Mouse (Mus musculus): ENCODE results near the gene Map3k3. TPM values are rescaled to one million over a fixed set of nuclear protein-coding genes. Genes with fewer than 3 reads are reported as not detected.

Map3k3 gene
- 19.5 and 20.8 TPM in 2 replicates for polyA plus RNA-seq (2014; fragmentation: Nextera tagmentation; extraction: Ambion mirVana)

DNA sequence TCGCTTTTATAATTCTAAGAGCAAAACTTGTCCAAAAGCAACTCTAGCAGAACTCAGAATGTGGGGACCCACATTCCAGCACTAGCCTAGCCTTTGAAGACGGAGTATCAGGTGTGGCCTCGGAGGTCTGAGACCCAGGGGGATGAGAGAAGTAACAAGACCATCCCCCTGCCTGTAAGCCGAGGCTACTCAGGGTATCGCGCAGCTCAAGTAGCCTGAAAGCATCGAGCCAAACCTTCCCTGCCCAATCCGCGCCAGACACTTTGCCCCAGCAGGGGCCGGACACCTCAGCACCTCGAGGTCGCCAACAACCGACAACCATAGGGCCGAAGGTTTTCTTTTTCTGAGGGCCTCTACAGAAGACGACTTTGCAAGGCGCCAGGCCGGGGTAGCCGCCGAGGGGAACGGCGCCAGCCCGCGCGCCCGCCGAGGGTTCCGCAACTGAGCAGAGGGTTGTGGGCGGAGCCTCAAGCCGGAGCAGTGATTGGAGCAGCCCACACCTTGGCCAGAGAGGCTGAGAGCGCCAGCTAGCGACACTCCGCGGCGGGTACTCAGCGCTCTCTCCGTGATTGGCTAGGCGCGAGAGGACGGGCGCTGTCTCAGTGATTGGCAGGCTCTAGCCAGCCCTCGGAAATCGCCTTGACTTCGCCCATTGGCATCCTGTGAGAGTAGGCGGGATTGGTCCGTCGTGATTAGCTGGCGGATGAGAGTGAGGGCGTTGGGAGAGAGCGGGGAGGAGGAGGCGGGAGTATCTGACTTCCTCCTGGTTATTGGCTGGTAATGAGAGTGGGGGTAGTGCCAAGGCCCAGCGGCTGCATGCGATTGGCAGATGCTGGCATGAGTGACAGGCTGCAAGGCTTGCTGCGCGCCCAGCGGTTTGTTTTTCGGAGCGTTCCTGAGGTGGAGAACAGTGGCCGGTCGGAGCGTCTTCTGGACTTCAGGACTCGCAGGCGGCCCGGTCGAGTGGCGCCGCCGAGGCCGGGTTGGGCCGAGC is at the start of gene Map3k3:
Map3k3 (plus strand) TSS at position 906 of the 994 bp plus-strand sequence.
- Histone ChIP-seq H3K4me1 (ENCODE audit: control insufficient read depth, insufficient read depth, low read length) (peaks cover 4% of the 10 kb centered on the region; the same call in 1 of the 2 replicates), H3K27me3 (ENCODE audit: control insufficient read depth, insufficient read depth, low read length) (no peaks in the 10 kb centered on the region), H3K9me3 (ENCODE audit: control insufficient read depth, low read length) (no peaks in the 10 kb centered on the region), H3K9ac (ENCODE audit: low read length) (peak within 1 kb of the TSS; percentile 87), H3K4me2 (ENCODE audit: low read depth) (peak within 1 kb of the TSS; percentile 70), H3K36me3 (ENCODE audit: control insufficient read depth, insufficient read depth, low read length) (no peaks in the 10 kb centered on the region), H3K27ac (ENCODE audit: low read depth, low read length) (peak within 1 kb of the TSS; percentile 97), H3K4me3 (ENCODE audit: low read depth, low read length) (peak within 1 kb of the TSS; percentile 96)
- WGBS = under 1% methylated on average over 69 of the region's 69 CpGs
- ATAC-seq (ENCODE audit: insufficient read depth, low FRiP score, low TSS enrichment) (peak; percentile 99), DNase-seq (ENCODE audit: low spot score) (peak; percentile 98)

DNA sequence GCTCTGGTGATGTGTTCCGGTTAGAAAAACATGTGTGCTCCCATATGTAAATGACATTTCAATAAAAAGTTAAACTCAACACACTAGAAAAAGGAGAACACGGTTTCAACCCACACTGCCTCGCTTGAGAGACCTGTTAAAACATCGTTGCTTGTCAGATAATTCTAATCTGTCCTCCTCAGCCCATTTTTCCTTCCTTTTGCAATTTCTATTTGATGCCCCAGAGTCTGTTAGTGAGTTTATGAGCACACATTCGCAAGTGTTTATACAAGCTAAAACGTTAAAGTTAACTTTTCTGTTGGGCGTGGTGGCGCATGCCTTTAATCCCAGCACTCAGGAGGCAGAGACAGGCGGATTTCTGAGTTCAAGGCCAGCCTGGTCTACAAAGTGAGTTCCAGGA is 49.4 kb upstream of the Map3k3 start:
- DNase-seq (ENCODE audit: low spot score) (no peak), ATAC-seq (ENCODE audit: insufficient read depth, low FRiP score, low TSS enrichment) (no peak)
- Histone ChIP-seq H3K27me3 (ENCODE audit: control insufficient read depth, insufficient read depth, low read length) (no peaks in the 10 kb centered on the region), H3K4me1 (ENCODE audit: control insufficient read depth, insufficient read depth, low read length) (peaks cover 6% of the 10 kb centered on the region), H3K4me2 (ENCODE audit: low read depth) (no peak overlapping the region), H3K9me3 (ENCODE audit: control insufficient read depth, low read length) (no peaks in the 10 kb centered on the region), H3K4me3 (ENCODE audit: low read depth, low read length) (no peak overlapping the region), H3K36me3 (ENCODE audit: control insufficient read depth, insufficient read depth, low read length) (no peaks in the 10 kb centered on the region), H3K27ac (ENCODE audit: low read depth, low read length) (no peak overlapping the region), H3K9ac (ENCODE audit: low read length) (no peak overlapping the region)
- 92% methylated on average over 9 of the region's 9 CpGs for WGBS

DNA sequence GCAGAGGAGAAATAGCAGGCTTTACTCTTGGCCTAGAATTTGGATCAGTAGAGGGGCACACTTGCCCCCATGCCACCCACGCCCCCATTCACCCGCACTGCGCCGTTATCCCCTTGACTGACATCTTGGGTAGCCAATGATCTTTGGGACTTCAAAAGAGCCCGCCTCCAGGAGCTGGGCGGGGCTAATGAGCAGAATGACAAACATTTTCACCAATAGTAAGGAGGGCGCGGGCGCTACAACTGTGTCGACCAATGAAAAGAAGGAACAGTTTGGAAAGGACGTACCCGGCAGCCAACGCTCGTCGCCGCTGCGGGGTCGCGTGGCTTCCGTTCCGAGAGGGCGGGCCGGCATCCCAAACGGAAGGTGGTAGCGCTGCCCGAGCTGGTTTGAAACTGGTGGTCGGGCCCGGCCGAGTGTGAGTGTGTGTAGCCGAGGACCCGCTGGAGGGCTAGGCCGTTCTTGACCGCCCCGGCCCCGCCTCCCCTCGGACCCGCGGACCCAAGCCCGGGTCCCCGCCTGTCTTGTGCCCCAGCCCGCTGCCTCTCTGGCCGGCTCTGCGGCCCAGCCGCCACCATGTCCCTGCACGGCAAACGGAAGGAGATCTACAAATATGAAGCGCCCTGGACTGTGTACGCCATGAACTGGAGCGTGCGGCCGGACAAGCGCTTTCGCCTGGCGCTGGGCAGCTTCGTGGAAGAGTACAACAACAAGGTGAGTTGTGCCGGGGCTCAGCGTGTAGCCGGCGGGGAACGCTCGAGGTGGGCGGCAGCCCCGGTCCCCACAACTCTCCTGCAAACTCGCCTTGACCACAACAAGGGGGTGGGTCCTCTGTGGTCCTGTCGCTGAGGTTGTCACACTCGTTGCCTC is 47.6 kb upstream of the Map3k3 start, which contains the start of gene Dcaf7:
Dcaf7 (plus strand) TSS at position 325 of the 870 bp plus-strand sequence.
- Histone ChIP-seq H3K9me3 (ENCODE audit: control insufficient read depth, low read length) (no peaks in the 10 kb centered on the region), H3K4me1 (ENCODE audit: control insufficient read depth, insufficient read depth, low read length) (peaks cover 6% of the 10 kb centered on the region), H3K27ac (ENCODE audit: low read depth, low read length) (peak within 1 kb of the TSS; percentile 78), H3K27me3 (ENCODE audit: control insufficient read depth, insufficient read depth, low read length) (no peaks in the 10 kb centered on the region), H3K9ac (ENCODE audit: low read length) (peak within 1 kb of the TSS; percentile 84), H3K4me2 (ENCODE audit: low read depth) (peak within 1 kb of the TSS; percentile 84), H3K36me3 (ENCODE audit: control insufficient read depth, insufficient read depth, low read length) (no peaks in the 10 kb centered on the region), H3K4me3 (ENCODE audit: low read depth, low read length) (peak within 1 kb of the TSS; percentile 100)
- DNase-seq (ENCODE audit: low spot score) = peak; percentile 99
- WGBS = under 1% methylated on average over 65 of the region's 66 CpGs
- peak; percentile 99 for ATAC-seq (ENCODE audit: insufficient read depth, low FRiP score, low TSS enrichment)

DNA sequence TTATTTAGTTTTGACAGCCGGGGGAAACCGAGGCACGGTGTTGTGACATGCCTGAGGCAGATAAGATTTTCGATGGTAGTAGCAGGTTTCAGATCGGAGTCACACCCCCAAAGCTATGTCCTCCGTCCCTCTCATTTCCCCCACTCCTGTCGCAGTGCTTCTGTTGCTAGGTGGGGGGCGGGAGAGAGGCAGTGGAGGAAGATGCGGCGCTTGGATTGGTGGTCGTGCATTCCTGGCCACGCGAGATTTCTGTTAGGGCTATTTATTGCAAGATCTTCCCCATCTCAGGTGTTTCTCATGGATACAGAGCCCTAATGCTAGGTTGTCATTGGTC is 47.0 kb upstream of the Map3k3 start:
- Histone ChIP-seq H3K9ac (ENCODE audit: low read length) (peak overlapping the region; percentile 84), H3K4me2 (ENCODE audit: low read depth) (peak overlapping the region; percentile 84), H3K4me3 (ENCODE audit: low read depth, low read length) (peak overlapping the region; percentile 100), H3K9me3 (ENCODE audit: control insufficient read depth, low read length) (no peaks in the 10 kb centered on the region), H3K27ac (ENCODE audit: low read depth, low read length) (peak overlapping the region; percentile 78), H3K27me3 (ENCODE audit: control insufficient read depth, insufficient read depth, low read length) (no peaks in the 10 kb centered on the region), H3K36me3 (ENCODE audit: control insufficient read depth, insufficient read depth, low read length) (no peaks in the 10 kb centered on the region), H3K4me1 (ENCODE audit: control insufficient read depth, insufficient read depth, low read length) (peaks cover 6% of the 10 kb centered on the region)
- ATAC-seq (ENCODE audit: insufficient read depth, low FRiP score, low TSS enrichment) (peak; percentile 21; the same call in 1 of the 2 replicates), DNase-seq (ENCODE audit: low spot score) (peak; percentile 65)
- under 1% methylated on average over 13 of the region's 13 CpGs for WGBS

DNA sequence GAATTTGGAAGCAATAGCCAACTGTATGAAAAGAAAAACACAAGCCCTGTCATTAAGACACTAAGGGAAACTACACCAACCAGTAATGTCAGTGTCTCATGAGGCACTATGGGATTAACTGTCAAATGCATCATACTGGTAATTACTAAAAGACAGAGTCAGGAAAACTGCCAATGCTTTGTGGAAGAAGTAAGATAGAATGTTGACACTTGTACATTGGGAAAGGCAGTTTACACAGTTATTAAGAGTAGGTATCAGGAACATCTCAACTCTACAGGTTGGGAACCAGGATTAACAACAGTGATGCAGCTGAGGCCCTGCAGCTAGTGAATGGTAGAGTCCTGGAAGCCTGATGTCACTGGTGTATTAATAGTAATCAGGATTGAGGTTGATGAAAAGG is 40.1 kb upstream of the Map3k3 start:
- Histone ChIP-seq H3K9me3 (ENCODE audit: control insufficient read depth, low read length) (no peaks in the 10 kb centered on the region), H3K27ac (ENCODE audit: low read depth, low read length) (no peak overlapping the region), H3K27me3 (ENCODE audit: control insufficient read depth, insufficient read depth, low read length) (no peaks in the 10 kb centered on the region), H3K4me1 (ENCODE audit: control insufficient read depth, insufficient read depth, low read length) (no peaks in the 10 kb centered on the region), H3K9ac (ENCODE audit: low read length) (no peak overlapping the region), H3K4me3 (ENCODE audit: low read depth, low read length) (no peak overlapping the region), H3K36me3 (ENCODE audit: control insufficient read depth, insufficient read depth, low read length) (peaks cover 5% of the 10 kb centered on the region), H3K4me2 (ENCODE audit: low read depth) (no peak overlapping the region)
- DNase-seq (ENCODE audit: low spot score) (no peak), ATAC-seq (ENCODE audit: insufficient read depth, low FRiP score, low TSS enrichment) (no peak)

DNA sequence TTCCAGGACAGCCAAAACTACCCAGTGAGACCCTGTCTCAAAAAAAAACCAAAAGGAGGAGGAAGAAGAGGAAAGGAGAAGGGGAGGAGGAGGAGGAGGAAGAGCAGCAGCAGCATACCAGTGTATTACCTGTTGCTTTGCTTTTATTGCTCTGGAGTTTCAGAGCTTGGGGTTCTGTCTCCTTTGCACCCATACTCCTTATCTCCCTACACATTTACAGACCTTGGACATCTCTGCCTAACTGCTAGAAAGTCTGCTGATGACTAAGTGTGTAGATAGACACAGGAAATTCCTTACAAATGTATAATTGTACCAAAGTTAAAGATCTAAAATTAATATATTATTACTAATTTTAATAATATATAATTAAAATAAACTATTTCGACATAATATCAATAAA is 39.2 kb upstream of the Map3k3 start:
- WGBS = 95% methylated on average over 1 of the region's 1 CpGs
- Histone ChIP-seq H3K27ac (ENCODE audit: low read depth, low read length) (no peak overlapping the region), H3K9me3 (ENCODE audit: control insufficient read depth, low read length) (no peaks in the 10 kb centered on the region), H3K4me1 (ENCODE audit: control insufficient read depth, insufficient read depth, low read length) (no peaks in the 10 kb centered on the region), H3K9ac (ENCODE audit: low read length) (no peak overlapping the region), H3K4me3 (ENCODE audit: low read depth, low read length) (no peak overlapping the region), H3K4me2 (ENCODE audit: low read depth) (no peak overlapping the region), H3K36me3 (ENCODE audit: control insufficient read depth, insufficient read depth, low read length) (peaks cover 5% of the 10 kb centered on the region), H3K27me3 (ENCODE audit: control insufficient read depth, insufficient read depth, low read length) (no peaks in the 10 kb centered on the region)
- ATAC-seq (ENCODE audit: insufficient read depth, low FRiP score, low TSS enrichment) (no peak), DNase-seq (ENCODE audit: low spot score) (no peak)

DNA sequence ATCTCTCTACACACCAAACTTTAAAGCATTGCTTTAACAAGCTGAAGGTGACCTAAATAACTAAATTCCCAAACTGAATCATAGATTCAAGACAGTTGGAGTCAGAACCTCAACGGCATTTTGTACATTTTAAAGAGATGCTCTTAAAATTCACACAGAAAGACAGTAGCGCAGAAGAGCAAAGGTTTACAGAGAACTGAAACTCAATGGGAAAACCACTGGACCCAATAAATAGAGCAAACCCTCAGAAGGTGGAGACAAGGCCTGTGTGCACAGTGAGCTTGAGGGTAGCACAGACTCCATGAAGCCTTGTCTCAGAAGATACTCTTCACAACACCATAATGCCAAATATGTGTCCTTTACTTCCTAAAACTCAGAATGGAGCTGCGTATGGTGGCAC is 38.6 kb upstream of the Map3k3 start:
- Histone ChIP-seq H3K4me3 (ENCODE audit: low read depth, low read length) (no peak overlapping the region), H3K27ac (ENCODE audit: low read depth, low read length) (no peak overlapping the region), H3K4me1 (ENCODE audit: control insufficient read depth, insufficient read depth, low read length) (no peaks in the 10 kb centered on the region), H3K36me3 (ENCODE audit: control insufficient read depth, insufficient read depth, low read length) (peaks cover 5% of the 10 kb centered on the region), H3K4me2 (ENCODE audit: low read depth) (no peak overlapping the region), H3K27me3 (ENCODE audit: control insufficient read depth, insufficient read depth, low read length) (no peaks in the 10 kb centered on the region), H3K9ac (ENCODE audit: low read length) (no peak overlapping the region), H3K9me3 (ENCODE audit: control insufficient read depth, low read length) (no peaks in the 10 kb centered on the region)
- no peak for ATAC-seq (ENCODE audit: insufficient read depth, low FRiP score, low TSS enrichment)
- no peak for DNase-seq (ENCODE audit: low spot score)
- 97% methylated on average over 3 of the region's 3 CpGs for WGBS

DNA sequence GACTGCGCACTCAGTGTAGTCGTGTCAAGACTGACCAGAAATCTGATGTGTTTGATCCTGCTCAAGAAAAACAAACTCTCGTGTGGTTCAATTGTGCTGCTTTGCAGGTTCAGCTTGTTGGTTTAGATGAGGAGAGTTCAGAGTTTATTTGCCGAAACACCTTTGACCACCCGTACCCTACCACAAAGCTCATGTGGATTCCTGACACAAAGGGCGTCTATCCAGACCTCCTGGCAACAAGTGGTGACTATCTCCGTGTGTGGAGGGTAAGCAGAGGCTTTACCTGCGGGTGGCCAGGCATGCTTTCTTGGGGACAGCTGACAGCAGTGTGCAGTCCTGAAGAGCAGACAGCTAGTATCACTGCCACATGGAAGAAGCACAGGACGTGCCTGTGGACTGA is 37.8 kb upstream of the Map3k3 start:
- WGBS = 89% methylated on average over 9 of the region's 9 CpGs
- DNase-seq (ENCODE audit: low spot score) (no peak), ATAC-seq (ENCODE audit: insufficient read depth, low FRiP score, low TSS enrichment) (no peak)
- Histone ChIP-seq H3K27ac (ENCODE audit: low read depth, low read length) (no peak overlapping the region), H3K27me3 (ENCODE audit: control insufficient read depth, insufficient read depth, low read length) (no peaks in the 10 kb centered on the region), H3K4me2 (ENCODE audit: low read depth) (no peak overlapping the region), H3K9me3 (ENCODE audit: control insufficient read depth, low read length) (no peaks in the 10 kb centered on the region), H3K9ac (ENCODE audit: low read length) (no peak overlapping the region), H3K4me3 (ENCODE audit: low read depth, low read length) (no peak overlapping the region), H3K4me1 (ENCODE audit: control insufficient read depth, insufficient read depth, low read length) (no peaks in the 10 kb centered on the region), H3K36me3 (ENCODE audit: control insufficient read depth, insufficient read depth, low read length) (peaks cover 8% of the 10 kb centered on the region)

Data from neural tube, embryonic 11.5 days (tissue).